Mouse (Mus musculus): Measurements from ENCODE around the gene Trappc3l.

Gene Trappc3l

DNA sequence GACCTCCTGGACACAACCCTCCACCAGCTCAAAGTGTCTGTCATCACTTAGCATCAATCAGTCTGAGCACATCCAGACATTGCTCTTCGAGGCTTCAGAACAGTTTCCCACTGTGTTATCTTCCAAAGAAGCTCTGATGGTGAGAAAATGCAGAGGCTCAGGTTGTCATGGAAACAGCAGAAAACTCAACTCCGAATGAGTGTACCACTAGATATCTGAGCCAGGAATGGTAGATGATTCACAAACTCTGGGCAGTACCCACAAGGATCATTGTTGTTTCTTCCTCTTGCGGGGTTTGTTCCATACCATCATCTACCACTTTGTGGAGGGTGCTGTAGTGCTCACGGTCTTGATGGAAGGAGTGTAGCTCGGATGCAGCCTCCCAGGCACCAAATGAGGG is 54.5 kb downstream of the Trappc3l start:
- intact Hi-C loops (cut with DNase I) = no loop called here

DNA sequence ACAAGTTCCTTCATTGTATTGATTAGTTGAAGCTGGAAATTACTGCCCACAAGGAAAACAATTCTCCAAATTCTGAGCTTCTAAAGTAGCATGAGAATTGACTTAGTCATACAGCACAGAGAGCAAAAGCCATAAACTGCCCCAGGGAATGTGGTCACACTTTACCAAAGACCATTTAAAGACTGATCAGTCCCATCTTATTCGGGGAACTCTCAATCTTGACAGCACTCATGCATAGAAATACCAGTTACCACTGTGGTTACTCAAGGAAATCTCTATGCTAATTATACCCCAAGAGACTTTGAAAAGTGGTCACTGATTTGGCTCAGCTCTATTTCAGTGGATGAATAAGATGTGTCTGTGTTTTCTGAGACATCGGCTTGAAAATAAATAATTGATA is 57.8 kb downstream of the Trappc3l start:
- intact Hi-C loops (cut with DNase I) = loop anchor here (5.0 kb wide), 2 partner anchors 58 to 108 kb away; partner anchors contain the start of gene Trappc3l

DNA sequence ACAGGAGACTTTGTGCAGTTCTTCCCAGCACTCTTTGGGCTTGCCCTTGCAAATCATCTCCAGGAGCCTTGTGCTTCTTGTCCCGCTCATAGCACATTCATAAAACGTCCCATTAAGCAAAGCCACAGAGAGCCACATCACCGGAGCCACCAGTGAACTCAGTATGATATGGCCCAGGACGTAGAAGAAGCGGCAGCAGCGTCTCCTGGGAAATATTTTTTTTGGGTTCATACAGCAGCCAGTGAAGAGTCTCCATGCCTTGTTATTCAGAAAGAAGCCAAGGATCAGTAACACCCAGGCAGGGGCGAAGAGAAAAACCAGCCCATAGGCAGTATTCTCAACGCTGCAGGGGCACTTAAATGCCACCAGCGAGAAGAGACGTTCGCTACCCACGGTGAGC is 58.6 kb downstream of the Trappc3l start:
- intact Hi-C loops (cut with DNase I) = loop anchor here (5.0 kb wide), 2 partner anchors 59 to 109 kb away; partner anchors contain the start of gene Trappc3l

DNA sequence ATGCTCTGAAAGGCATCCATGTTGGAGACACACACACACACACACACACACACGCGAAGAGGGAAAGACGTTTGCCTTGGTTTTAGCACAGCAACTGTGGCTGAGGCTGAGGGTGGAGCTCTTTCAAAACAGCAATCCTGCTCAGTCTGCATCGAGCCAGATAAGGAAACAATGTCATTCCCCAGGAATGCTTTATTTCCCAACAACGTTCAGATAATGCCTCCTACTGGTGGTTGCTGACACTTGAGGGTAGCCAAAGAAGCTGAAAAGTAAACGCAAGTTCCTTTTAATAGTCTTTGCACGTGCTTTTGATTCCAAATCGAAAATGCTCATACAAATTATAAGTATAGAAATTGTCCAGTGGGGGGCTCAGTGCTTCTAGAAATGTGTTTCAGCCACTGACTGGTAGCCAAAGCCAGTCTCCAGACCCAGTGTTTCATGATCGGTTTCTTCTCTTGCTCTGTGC is 59.1 kb downstream of the Trappc3l start, which contains the start of gene Calhm5:
Gene Calhm5, minus strand, starts transcription at position 102 of the 466 bp plus-strand sequence.
- intact Hi-C loops (cut with DNase I) = loop anchor here (5.0 kb wide), 2 partner anchors 59 to 109 kb away; partner anchors contain the start of gene Trappc3l

DNA sequence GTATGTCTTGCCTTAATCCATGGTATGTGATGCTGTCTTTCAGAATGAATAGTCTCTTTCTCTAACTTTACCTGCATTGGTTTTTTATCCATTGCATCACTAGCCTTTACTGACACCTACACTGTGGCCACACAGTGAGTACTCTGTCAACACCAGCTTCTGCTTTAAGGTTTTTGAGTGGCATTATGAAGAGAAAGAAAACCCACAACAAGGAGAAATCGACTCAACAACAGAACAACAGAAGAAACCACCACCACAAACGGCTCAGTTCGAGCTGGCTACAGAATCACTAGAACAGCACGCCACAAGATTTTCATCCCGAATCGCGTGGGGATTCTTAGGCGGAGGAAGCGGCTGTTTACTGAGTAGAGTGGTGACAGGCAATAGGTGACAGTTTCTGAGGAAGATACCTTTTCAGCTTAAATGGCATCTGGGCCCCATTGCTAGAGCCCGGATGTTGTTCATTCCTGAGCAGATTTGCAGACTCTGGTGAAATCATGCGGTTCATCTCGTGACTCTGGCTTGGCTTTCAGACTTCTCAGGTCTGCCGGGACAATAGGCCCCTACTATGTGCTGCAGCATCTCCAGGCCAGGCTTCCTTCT is 73.6 kb downstream of the Trappc3l start:
- intact Hi-C loops (cut with DNase I) = no loop called here

DNA sequence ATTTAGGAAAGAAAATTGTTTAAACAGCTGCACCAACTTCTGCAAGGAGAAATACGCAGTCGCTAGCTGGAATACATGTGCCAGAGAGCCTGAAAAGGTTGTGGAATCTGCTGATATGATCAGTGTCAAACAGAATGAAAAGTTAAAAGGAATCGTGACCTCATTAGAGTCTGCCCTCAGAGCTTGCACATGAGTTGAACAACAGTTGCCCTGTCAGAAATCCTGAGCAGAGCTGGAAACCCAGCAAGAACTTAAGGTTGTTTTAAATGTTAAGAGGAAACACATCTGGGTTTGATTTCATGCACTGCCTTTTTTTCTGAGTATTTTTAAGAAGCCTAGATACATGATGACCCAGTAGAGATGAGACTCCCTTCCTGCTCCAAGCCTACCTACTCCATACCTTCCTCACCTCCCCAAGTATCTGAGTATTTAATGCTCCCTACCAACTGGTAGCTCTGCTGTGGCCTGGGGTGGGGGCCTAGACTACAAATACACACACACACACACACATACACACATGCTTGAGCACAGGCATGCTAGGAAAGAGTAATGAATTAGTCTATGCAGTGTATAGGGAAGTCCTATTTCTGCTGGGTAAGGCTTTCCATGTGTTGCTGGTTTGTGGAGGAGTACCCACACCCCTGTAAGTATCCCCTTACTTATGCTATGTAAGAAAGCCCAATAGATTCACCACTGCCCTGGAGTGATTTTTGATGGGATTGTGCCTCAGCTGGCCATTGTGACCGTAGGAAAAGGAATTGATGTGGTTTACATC is 74.8 kb downstream of the Trappc3l start:
- intact Hi-C loops (cut with DNase I) = no loop called here

DNA sequence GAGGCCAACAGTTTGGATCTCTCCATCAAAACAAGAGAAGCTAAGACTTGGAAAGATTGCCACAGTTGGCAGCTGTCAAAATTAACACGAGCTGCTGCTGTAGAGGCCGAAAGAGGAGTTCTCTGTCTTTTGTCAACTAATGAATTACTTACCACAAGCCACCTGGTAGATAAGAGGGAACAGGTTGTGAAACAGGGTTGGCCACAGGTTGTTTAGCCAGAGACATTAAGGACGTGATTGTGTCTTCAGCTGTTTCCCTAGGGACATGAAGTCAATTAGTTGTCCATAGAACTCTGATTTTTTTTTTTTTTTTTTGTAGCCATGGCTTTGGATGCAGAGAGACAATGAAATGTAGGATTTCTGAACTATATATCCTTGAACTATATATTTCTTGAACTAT is 79.7 kb downstream of the Trappc3l start:
- intact Hi-C loops (cut with DNase I) = no loop called here

DNA sequence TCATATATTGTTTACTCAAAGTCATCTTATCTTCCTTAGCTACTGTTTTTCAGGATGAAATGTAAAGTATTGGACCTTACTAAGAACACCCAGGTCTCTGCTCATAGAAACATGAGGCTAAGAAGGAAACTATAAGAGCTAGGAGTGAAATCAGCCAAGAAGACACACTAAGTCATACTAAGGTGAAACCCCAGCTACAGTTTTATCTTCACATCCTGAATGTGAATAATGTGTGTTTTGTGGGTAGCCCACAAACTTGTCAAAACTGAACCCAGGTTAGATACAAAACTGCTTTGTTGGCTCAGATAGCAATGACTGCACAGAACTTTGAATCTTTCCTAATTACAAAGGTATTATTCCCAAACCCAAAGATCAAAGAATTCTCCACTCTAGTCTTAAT is 80.4 kb downstream of the Trappc3l start:
- intact Hi-C loops (cut with DNase I) = no loop called here

DNA sequence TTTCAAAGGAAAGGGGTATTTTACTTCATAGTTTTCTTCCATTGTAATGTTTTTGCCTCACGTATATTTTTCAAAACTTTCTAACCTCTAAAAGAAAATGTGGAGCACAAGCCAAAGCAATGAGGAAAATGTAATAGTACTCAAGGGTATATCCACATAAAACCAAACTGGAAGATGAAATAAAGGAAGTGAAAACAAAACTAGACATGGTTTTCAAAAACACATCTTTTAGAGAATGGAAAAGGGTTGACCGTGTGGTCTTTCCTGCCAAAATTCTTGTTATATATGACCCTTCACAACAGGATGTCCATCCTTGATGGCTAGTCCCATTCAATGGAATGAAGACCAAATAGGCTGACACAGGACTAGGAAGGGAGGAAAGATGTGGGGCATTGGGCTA is 81.0 kb downstream of the Trappc3l start:
- intact Hi-C loops (cut with DNase I) = no loop called here

DNA sequence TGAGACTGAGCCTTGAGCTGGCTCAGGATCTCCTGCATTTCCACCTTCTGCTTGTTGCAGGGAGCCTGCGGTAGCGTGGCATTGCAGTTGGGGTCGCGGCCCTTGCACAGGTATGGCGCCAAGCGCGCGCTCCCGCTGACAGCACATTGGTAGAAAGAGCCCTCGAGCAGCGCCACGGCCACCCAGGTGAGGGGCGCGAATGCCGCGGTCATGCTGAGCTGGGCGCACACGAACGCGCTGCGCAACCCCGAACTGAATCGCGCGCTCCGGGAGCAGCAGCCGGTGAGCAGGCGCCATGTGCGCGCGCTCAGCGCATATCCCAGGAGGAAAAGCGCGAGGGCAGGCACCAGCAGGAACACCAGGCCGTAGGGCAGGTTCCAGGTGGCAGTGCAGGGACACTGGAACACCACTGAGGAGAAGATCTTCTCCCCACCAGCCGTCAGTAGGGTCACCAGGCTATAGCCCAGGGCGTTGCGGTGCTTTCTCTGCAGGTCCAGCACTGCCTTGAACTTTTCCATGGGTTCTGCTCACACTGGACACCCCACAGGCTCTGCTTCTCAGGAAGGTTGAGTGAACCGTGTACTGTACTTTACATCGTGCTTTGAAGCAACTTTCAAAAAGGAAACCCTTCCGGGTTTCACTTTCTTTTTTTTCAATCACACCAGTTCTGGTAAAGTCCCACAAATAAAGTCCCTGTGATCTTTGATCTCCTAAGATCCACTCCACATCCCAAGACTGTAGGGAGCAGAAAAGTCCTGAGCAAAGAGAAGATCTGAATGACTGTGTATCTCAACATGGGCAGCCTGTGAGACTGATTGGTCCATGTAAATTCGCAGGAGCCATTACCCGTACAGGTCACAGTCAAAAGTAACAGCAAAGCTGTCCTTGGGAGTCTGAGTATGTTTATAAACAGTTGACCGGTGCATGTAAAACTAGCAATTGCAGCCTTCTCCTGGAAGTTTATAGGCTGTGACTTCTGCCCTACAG is 90.3 kb downstream of the Trappc3l start, which contains the start of gene Calhm6:
Gene Calhm6, minus strand, starts transcription at position 593 of the 987 bp plus-strand sequence.
- intact Hi-C loops (cut with DNase I) = no loop called here

DNA sequence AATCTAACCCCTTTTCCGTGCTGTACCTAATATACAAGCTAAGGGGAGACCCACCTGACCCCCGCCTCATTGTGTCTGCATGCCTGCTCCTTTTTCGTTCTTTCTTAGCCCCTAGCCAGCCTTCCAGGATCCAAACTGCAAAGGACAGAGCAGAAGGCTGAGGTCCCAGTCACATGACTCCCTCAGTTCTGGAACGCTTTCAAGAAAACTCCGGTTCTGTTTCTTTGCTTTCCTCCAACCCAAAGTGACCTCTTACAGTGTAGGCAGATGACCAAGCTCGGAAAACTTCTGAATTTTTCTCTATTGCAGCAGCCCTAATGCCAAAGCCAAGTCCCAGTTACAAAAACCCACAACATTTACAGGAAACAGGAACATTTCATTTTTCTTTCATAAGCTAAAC is 91.0 kb downstream of the Trappc3l start:
- intact Hi-C loops (cut with DNase I) = no loop called here

DNA sequence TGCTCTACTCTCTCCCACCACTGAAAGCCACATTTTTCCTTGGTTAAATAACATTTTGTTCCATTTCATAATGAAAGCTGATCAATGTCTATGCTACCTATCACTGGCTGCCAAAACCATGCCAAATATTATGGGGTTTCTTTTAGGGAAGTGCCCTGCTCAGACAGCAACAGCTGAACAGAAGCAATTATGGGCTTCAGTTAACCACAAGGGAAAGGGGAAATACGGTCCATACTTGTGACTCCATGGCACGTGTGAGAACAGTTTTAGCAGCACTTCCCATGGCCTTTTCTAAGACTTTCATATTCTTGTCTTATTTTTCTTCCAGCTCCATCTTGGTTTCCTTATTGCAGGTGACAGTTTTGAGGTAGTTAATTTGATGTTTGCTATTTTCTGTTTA is 94.0 kb downstream of the Trappc3l start:
- intact Hi-C loops (cut with DNase I) = no loop called here

DNA sequence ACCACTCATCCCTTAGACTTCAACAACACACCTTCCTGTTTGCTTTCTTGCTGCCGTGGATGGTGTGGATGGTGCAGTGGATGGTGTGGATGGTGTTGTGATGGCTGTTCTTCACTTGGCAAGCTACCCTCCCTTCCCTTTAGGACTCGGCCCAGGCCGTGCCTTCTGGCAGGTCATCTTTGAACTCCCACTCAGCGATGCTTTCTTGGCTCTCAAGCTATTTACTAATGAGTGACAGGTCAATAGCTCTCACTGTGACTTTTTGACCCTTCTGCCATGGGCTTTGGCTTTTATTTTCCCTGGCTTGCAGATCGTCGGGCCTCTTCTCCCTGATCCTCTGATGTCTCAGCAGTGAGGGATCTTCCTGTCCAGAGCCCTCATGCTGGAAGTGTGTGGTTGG is 99.0 kb downstream of the Trappc3l start:
- intact Hi-C loops (cut with DNase I) = no loop called here

DNA sequence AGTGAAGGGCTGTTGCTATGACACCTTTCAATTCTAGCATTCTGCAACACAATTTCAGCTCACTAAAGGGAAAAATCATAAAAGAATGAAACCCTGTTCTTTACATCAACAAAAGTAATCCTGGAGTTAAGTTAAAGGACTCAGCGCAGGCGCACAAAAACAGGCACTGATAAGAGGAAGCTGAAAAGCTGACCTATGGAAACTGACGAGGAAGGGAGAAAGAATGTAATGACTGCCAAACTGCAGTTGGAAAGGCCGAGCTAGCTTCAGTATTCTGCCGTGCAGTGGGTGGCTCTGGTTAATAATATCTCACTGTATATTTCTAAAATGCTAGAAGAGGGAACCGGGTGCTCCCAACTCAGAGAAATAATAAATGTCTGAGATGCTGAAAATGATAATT is 100.6 kb downstream of the Trappc3l start:
- intact Hi-C loops (cut with DNase I) = no loop called here

DNA sequence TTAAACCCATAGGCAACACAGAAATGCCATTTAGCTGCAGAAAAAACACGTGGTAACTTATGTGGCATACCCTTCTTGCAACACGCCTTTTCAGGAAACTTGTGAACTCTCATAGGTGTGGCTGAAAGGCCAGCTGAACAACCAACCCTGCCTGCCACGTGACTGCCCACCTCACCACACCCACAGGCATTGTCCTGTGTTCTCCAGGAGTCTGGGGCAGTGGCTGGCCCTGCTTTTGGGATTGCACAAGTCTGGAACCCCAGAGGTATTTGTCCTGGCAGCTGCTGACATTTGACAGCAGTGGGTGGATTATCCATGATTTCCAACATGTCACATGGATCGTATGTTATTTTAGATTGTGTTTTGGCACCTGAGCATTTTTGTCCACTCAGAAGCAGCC is 102.4 kb downstream of the Trappc3l start:
- intact Hi-C loops (cut with DNase I) = no loop called here

DNA sequence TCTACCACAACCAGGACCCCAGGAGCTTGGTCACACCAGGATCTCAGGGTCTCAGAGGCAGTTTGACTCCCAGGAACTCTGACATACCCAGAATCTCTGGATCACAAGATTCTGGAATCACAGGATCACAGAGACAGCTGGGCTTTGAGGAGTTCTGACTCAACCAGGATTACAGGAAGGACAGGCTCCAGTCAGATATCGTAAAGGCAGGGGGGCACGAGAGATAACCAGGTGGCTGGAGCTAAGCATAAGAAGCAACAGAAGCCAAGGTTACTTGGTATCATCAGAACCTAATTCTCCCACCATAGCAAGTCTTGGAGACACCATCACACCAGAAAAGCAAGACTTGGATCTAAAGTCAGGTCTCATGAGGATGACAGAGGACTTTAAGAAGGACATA is 104.3 kb downstream of the Trappc3l start:
- intact Hi-C loops (cut with DNase I) = no loop called here

DNA sequence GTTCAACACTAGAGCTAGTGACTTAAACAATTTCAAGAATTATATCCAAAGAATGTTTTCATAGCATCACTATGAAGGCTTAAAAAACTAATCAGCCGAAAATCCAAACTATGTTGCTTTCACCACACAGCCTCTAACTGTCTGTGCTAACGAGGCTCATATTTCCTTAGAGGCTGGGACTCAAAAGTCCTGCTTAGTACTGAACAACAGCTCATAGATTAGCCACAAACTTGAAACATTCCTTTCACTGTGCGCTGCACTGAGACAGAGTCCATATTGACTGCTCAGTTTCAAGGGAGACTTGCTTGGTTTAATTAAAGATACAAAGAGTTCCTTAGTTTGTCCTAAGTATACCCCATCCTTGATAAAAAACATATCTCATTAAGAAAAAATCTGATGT is 112.4 kb downstream of the Trappc3l start:
- intact Hi-C loops (cut with DNase I) = no loop called here

DNA sequence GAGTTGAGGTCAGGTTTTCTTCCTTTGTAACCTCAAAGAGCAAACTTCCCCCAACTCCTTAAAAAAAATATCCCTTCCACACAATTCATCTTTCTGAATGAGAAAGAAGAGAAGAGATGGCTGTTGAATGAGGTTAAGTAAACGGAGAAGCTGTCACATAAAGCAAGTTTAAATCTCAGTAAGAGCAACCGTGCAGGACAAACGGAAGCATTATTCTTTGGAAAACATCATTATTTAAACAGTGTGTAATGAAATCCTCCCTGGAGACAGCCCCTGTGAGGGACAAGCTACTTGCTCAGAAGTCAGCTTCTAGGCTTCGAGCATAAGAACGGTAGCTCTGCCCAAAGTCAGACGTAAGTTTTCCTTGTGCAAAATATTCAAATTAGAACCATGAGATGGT is 113.1 kb downstream of the Trappc3l start:
- intact Hi-C loops (cut with DNase I) = no loop called here

DNA sequence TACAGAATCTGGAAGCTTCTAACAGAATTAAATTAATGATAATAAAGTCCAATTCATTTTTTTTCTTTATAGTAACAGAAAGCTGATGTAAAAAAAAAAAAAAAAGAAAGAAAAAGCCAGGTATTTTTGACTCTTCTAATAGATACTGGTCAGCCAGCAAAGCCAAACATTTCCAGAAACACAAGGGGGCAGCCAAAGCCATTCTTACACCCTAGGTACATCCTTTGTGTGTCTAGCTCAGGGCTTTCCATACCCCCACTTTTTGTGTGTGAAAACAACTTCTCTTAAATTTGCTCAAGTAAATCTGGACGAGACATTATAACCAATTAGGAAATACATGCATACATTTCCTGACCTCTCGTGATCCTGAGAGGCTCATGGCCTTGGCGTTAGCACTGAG is 114.4 kb downstream of the Trappc3l start:
- intact Hi-C loops (cut with DNase I) = no loop called here

DNA sequence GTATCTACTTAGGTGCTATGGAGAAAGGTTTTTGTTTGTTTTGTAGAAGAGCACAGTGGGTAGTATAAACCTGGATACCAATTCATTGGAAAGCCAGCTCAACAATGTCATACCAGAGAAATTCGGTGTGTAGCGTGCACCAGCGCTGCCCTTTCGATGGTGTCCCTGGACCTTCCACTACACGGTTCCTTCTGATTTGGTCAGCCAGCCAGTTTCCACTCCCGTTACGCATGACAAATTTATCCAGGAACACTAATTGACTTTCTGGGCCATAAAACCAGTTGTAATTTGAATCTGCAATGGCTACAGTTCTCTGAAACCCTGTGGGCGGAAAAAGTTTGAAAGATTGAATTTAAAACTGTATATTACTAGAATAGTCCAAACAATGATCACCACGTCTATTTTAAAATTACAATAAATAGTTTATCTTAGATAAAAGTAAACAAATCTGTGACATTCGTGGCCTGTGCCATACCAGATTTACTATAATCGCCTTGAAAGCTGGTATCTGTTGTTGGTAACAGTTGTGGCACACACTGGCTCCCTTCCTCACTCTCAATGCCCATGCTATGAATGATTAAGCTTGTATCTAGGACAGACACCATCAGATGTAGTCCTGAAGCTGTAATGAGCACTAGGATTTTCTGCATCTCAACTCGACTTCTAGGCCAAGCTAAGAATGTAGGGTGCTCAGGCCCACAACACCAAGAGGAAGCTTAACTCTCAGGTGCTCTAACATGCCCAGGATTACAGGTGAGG is 118.6 kb downstream of the Trappc3l start:
- intact Hi-C loops (cut with DNase I) = no loop called here

All from adrenal gland (tissue).